Mouse (Mus musculus): ENCODE data around the gene Gpr132. TPM values are rescaled to one million over a fixed set of nuclear protein-coding genes. Genes with fewer than 3 reads are reported as not detected.

The Gpr132 gene
- total RNA-seq (2017), result 5.4 and 9.3 TPM in 2 replicates

- ATAC-seq (replicated peaks; ENCODE audit: low read depth, poor library complexity, severe bottlenecking), result peak; percentile 66
Observed at GRCm38 (mm10) chr12:112868178-112869087, at the start of gene Gpr132. Gpr132 (minus strand) TSS chr12:112868228.

- ATAC-seq (replicated peaks; ENCODE audit: low read depth, poor library complexity, severe bottlenecking), result peak; percentile 71
Observed at GRCm38 (mm10) chr12:112917486-112917885, 49.5 kb upstream of the Gpr132 start.

- no peak for ATAC-seq (replicated peaks; ENCODE audit: low read depth, poor library complexity, severe bottlenecking)
Observed at GRCm38 (mm10) chr12:112916698-112917400, 48.8 kb upstream of the Gpr132 start.

- ATAC-seq (replicated peaks; ENCODE audit: low read depth, poor library complexity, severe bottlenecking), result no peak
Observed at GRCm38 (mm10) chr12:112915587-112915986, 47.6 kb upstream of the Gpr132 start.

- peak; percentile 16; the same call in 1 of the 2 replicates for ATAC-seq (replicated peaks; ENCODE audit: low read depth, poor library complexity, severe bottlenecking)
Observed at GRCm38 (mm10) chr12:112914527-112914926, 46.5 kb upstream of the Gpr132 start.

- no peak for ATAC-seq (replicated peaks; ENCODE audit: low read depth, poor library complexity, severe bottlenecking)
Observed at GRCm38 (mm10) chr12:112912951-112913745, 45.1 kb upstream of the Gpr132 start.

GRCm38 (mm10) chr12:112911701-112912100, 43.7 kb upstream of the Gpr132 start:
- ATAC-seq (replicated peaks; ENCODE audit: low read depth, poor library complexity, severe bottlenecking), result no peak

- no peak for ATAC-seq (replicated peaks; ENCODE audit: low read depth, poor library complexity, severe bottlenecking)
Observed at GRCm38 (mm10) chr12:112908991-112909390, 41.0 kb upstream of the Gpr132 start.

GRCm38 (mm10) chr12:112905001-112905400, 37.0 kb upstream of the Gpr132 start:
- no peak for ATAC-seq (replicated peaks; ENCODE audit: low read depth, poor library complexity, severe bottlenecking)

- ATAC-seq (replicated peaks; ENCODE audit: low read depth, poor library complexity, severe bottlenecking), result no peak
Observed at GRCm38 (mm10) chr12:112903941-112904340, 35.9 kb upstream of the Gpr132 start.

GRCm38 (mm10) chr12:112900641-112901040, 32.6 kb upstream of the Gpr132 start:
- ATAC-seq (replicated peaks; ENCODE audit: low read depth, poor library complexity, severe bottlenecking), result no peak

GRCm38 (mm10) chr12:112898960-112899359, 30.9 kb upstream of the Gpr132 start:
- ATAC-seq (replicated peaks; ENCODE audit: low read depth, poor library complexity, severe bottlenecking), result no peak

GRCm38 (mm10) chr12:112898351-112898750, 30.3 kb upstream of the Gpr132 start:
- no peak for ATAC-seq (replicated peaks; ENCODE audit: low read depth, poor library complexity, severe bottlenecking)

GRCm38 (mm10) chr12:112897522-112898212, 29.6 kb upstream of the Gpr132 start:
- peak; percentile 48 for ATAC-seq (replicated peaks; ENCODE audit: low read depth, poor library complexity, severe bottlenecking)

- ATAC-seq (replicated peaks; ENCODE audit: low read depth, poor library complexity, severe bottlenecking), result peak; percentile 59
Observed at GRCm38 (mm10) chr12:112894969-112895368, 26.9 kb upstream of the Gpr132 start.

GRCm38 (mm10) chr12:112894303-112894884, 26.4 kb upstream of the Gpr132 start:
- ATAC-seq (replicated peaks; ENCODE audit: low read depth, poor library complexity, severe bottlenecking), result peak; percentile 19; the same call in 1 of the 2 replicates

- ATAC-seq (replicated peaks; ENCODE audit: low read depth, poor library complexity, severe bottlenecking), result no peak
Observed at GRCm38 (mm10) chr12:112885465-112885864, 17.4 kb upstream of the Gpr132 start.

- no peak for ATAC-seq (replicated peaks; ENCODE audit: low read depth, poor library complexity, severe bottlenecking)
Observed at GRCm38 (mm10) chr12:112881301-112881815, 13.3 kb upstream of the Gpr132 start.

GRCm38 (mm10) chr12:112880661-112881060, 12.6 kb upstream of the Gpr132 start:
- no peak for ATAC-seq (replicated peaks; ENCODE audit: low read depth, poor library complexity, severe bottlenecking)
